In the genomic region with DNA sequence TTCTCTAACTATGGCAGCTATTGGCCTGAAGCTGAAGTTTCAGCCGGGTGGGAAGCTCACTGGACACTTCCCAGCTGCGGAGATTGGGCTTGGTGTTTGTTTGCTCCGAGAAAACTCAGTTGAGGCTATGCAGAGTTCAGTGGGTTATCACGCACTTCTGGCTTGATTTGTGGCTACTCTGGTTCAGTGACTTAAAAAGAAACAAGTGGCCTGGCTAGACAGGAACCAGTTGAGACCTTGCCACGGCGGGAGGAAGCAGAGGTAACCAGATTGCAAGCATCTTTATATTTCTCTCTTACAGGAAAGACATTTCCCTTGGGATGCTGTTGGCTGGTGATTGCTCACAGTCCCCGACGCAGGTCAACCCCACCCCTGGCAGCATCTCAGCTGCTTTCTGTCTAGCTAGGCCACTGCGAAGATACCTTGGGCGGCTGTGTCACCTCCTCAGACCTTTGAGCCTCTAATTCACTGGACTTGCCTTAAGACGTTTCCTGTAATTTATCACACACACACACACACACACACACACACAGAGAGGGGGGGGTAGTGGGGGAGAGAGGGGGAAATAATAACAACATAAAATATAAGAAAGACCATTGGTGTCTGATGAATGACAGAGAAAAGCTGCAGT, we compare ENCODE assay signal across 12 mouse cellular contexts.
DNase-seq lines count a peak whose midpoint lies in the region.
"Had no signal": no experiment of that assay in that cellular context is flagged by ENCODE, and none has a peak within 500 bp of the region (broad histone marks: within the 10 kb centered on the region; RNA-seq: fewer than 3 reads in every experiment).

No protein-coding gene starts in this region.

- DNase-seq in MN1 (ENCODE audit: low spot score), result peak; percentile 27
- DNase-seq in embryo, embryonic 11 days, result peak; percentile 35
- DNase-seq in kidney, adult 8-10 months, result peak; percentile 10 to 23
- peak; percentile 45 to 58 for DNase-seq in kidney, postnatal 25 days
- no peak for DNase-seq in spleen, adult 18-20 months
- no peak for DNase-seq in urinary bladder, postnatal 25 days (ENCODE audit: low spot score)
- DNase-seq in heart, adult 9 months (ENCODE audit: low spot score in 2 of 2), result no peak
- DNase-seq: cerebellum, adult 11-12 months; heart, postnatal 36 days; lung, adult 18-20 months; lung, postnatal 4 days; right cerebral cortex, postnatal 14 days had no signal

Comparison
In these comparisons a context has a peak if more than half of its experiments do, and no peak if none do; other contexts are left out.
1. DNase-seq: peak in MN1 (single experiment), embryo, embryonic 11 days (single experiment), kidney, adult 8-10 months (2 of 2) and kidney, postnatal 25 days (2 of 2); none in spleen, adult 18-20 months (0 of 2), urinary bladder, postnatal 25 days (single experiment) and heart, adult 9 months (0 of 2).